Mouse (Mus musculus) induced T-regulatory cell, adult 2 months (primary cell): ENCODE measurements around the gene Zbtb17.

Experiments used
- DNase-seq: peaks from one replicate; pipeline ENCODE4 v3.0.0-alpha.2; 2012; ENCODE audit warnings: low read depth

The Zbtb17 gene

DNA sequence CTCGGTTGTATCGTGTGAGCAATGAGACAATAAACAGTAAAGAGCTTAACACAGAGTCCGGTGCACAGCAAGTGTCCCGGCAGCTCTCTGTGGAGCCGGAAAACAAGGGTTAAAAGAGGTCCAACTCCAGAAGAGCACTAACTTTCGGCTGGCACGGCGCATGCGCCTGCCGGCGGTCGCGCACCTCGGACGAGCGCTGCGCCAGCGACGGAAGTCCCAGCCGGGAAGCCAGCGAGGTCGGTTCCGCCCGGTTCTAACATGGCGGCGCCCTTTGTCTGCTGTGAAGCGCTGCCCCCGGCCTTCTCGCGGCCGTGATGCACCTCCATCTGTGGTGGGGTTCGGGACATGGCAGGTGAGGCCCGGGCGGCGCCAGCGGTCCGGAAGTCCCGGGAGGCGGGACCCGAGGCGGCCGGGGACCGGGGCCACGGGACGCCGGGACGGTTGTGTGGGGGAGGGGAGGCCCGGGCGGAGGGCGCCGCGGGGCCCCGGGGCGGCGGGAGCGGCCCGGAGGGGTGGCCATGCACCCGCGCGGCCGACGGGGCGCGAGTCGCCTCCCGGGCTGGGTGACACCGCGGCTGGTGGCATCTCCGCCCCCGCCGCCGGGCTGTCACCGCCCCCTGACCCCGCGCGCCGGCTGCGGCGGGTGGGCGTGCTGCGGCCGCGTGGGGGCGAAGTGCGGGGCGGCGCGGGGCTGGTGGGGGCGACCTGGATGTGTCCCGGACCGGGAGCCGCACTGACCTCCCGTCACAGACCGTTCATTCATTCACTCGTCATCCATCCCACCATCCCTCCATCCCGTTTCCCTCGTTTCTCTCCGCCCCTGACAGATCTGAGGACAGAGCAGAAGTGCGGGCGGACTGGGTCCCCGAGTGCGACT is at the start of gene Zbtb17:
Gene Zbtb17, plus strand, starts transcription at position 204 of the 877 bp plus-strand sequence.
- peak; percentile 94 for DNase-seq

DNA sequence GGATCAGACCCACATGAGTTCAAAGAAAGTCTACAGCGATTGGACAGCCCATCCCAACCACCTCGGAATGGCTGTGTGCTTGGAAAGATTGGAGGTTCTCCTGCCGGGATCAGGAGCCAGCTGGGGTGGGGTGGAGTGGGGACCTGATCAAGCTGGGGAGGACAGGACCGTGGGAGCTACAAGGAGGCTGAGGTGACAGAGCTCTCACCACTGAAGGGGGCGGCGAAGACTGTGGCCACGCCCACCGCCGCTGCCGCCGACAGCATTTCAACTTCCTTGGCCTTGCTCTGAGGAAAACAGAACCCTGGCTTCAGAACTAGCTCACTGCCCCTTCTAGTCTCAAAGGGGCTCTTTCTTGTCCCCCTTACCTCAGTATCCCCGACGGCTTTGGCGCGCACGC is 49.7 kb upstream of the Zbtb17 start:
- no peak for DNase-seq

DNA sequence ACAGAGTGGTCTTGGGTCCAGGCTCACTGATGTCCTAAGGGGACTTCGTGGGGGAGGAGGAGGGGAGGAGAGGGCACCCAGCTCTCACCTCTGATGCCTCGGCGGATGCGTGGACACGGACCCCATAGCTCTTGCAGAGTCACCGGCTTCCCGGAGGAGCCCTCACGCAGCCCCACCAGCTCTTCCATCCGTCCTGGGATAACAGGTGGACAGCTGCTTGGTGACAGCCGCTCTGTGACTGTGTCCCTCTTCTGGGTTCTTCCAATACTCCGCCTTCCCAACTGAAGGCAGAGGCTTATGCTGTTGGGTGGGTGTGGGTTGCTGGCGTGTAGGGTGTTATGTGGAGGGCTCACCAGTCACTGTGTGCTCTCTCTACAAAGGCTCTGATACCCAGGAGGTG is 46.6 kb upstream of the Zbtb17 start:
- no peak for DNase-seq

- no peak for DNase-seq
Observed at GRCm38 (mm10) chr4:141398545-141398944, 45.9 kb upstream of the Zbtb17 start, which contains the start of gene Clcnka. Gene Clcnka (minus strand): TSS chr4:141398724.

DNA sequence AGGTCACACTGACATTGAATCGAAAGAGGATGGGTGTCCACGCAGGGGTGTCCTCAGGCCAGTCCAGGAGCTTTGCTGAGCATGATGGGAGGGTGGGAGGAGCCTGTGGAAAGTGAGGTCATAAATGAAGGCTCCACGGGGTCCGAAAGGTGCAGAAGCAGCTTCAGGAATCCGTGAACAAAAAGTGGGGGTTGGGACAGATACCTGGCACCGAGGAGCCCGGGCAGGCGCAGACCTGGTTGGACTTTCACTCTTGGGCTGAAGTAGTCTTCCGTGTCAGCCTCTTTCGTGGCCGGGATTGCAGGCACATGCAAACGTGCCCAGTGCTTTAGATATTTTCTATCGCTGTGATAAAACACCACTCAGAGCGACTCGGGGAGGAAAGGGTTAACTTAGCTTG is 44.3 kb upstream of the Zbtb17 start:
- DNase-seq = no peak

DNA sequence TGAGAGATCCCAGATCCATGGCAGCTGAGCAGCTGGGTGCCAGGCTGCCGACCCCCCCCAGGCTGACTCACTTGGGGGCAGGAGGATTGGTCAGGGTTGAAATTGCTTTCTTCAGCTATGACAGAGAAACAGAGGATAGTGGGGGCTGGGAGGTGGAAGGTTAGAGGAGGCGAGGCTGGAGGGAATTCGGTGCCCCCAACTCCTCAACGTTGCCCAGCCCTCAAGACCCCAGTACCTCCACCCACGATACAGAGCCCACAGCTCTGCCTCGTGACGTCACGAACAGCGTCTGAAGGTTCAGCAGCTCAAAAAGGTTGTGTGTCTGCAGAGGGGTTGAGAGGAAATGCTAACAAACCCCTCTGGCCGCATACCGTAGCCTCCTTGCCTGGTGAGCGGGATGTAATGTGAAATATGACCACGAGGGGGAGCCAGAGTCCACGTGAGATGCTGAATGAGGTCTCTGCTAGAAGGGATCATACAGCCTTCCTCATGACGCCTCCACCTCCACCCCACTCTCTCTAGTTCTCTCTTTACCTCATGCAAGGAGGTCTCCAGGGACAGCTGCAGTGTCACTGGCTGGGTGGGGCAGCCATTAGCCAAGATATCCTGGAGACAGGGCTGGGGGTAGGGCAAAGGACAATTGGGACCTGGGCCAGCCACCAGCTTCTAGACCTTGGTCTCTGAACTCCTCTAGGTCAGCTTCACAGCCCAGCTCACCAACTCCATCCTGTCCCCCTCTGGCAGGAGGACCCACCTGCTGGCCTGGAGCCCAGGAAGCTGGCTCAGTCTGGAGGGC is 39.7 kb upstream of the Zbtb17 start:
- peak; percentile 90 for DNase-seq

GRCm38 (mm10) chr4:141405314-141405622 is 39.2 kb upstream of the Zbtb17 start:
- no peak for DNase-seq

DNA sequence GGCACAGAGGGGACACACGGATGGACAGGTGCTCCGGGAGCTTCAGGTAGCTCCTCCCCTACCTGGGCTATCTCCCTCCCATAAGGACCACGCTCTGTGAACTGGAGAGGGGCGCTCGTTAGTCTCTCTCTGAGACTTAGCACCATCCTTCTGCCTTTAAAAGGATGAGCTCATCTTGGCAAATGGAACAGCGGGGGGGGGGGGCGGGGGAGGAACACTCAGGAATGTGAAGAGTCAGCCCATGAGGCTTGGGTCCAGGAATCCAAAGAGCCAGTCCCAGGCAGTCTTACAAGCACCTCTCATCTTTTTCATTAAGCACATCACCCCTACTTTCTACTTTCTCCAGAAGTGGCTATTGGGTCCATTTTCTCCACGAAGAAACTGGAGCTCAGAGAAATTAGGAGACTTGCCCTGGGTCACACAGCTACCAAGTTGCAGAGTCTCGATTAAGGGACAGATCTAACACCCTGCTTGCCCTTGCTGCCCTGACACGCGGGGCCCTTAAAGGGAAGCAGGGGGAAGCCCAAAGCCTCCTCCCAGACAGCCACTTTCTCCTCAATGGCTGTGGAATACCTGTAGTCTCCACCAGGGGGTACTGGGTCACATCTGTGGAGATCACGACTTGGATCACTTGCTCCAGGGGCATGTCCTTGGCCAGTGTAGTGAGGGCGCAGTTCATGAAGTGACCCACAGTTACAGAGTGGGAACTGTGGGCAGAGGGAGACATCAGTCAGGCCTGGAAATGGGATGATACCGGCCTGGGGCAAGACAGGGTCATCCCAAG is 37.7 kb upstream of the Zbtb17 start:
- peak; percentile 82 for DNase-seq

- DNase-seq = no peak
Observed at GRCm38 (mm10) chr4:141408577-141408976, 35.9 kb upstream of the Zbtb17 start.

DNA sequence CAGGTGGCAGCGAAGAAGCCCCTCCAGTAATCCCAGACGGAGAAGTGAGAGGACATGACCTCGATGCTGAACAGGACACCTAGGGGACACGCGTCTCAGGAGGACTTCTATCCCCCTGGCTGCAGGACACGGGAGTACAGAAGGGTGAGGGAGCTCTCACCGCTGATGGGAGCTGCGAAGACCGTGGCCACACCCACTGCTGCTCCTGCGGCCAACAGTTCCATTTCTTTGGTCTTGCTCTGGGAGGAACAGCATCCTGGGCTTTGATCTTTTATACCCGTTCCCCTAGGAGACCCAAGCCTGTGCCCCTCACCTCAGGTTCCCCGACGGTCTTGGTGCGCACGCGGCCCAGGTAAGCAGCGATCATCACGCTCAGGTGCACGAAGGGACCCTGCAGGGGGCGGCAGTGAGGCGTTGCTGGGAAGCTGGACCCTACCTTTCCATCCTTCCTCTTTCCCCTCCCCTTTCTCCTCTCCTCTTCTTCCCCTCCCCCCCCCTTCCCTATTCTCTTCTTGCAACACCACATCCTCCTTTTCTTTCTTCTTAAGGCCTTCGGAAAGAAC is 32.9 kb upstream of the Zbtb17 start:
- peak; percentile 35 for DNase-seq

DNA sequence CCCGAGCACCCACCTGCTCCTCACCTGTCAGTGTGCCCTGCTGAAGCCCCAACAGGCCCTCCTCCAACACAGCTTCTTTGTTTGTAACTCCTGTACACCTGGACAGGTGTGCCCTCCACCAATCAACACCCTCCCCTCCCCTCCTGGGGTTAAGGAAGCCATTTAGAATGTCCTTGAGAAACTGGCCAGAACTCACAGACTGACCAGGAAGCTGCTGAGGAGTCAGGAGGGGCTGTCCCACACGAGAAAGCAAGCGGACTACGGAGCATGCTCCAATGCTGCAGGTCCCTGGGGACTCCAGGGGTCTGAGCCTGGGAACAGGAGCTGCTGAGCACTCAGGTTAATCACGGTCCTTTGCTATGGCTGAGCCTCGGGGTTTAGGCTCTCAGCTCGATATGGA is 28.5 kb upstream of the Zbtb17 start, which contains the start of gene Clcnkb:
Gene Clcnkb, minus strand, starts transcription at position 91 of the 400 bp plus-strand sequence.
- DNase-seq = no peak

DNA sequence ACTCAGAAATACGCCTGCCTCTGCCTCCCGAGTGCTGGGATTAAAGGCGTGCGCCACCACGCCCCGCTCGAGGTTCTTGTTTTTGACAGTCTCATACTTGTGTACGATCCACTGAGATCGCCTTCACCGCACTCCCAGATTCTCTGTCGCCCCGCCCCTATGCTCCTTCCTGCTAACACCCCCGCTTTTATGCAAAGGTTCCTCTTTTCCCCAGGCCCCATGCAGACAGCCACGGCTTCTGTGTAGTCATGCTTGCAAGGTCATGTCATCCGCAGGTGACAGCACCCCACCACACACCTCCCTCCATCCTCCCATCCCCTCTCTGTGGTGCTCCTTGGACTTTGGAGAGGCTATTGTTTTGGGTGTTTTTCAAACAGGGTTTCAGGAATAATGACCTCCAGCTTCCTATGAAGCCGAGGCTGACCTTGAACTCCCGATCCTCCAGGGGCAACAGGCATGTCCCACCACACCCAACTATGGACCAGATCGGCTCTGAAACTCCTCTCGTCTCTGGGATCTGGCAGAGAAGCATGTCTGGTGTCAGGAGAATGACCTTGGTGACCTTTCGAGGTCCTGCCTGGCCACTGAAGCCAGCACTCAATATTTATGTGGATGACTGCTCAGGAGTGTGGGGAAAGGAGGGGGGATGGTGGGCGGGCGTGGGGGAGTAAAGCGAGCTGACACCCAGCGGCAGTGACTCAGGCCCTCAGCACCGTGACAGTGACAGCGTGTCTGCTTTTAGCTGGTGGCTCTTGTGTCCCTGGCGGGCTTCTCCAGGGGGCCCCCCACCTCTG is 24.9 kb upstream of the Zbtb17 start:
- DNase-seq = peak; percentile 57

GRCm38 (mm10) chr4:141420192-141420829 is 24.1 kb upstream of the Zbtb17 start, which contains the start of gene Hspb7:
Gene Hspb7 (plus strand): TSS chr4:141420779.
- no peak for DNase-seq

DNA sequence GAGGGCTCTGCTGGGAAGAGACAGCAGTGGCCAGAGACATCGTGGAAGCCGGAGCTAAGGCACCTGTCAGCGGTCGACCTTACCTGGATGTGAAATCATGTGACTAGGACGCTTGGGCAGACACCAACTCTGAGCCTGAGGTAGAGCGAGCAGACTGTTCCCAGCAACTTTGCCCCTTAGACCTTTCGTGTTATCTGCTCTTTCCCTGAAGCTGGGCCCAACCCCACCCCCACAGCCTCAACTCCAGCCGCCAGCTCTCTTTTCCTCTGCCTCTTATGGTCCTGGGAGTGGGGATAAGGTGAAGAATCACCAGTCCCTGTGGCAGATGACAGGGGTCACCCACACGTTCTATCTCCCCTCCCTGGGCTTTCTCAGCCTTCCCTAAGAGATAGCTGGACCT is 23.6 kb upstream of the Zbtb17 start:
- no peak for DNase-seq

DNA sequence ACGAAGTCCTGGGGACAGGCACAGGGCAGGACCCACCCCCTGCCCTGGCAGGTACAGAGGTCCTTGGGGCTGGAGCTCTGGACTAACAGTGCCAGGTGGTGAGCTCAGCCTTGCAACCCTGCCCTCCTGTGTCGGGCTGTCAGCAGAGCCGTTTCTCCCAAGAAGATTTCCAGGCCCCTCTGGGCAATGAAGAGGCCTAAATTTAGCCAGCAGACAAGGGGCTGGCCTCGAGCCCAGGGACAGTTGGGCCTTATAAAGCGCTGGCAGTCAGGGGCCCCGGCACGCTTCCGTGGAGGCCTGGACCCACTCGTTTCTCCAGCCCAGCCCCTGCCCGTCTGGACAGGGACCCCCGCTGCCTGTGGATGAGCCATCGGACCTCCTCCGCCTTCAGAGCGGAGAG is 23.0 kb upstream of the Zbtb17 start:
- no peak for DNase-seq

DNA sequence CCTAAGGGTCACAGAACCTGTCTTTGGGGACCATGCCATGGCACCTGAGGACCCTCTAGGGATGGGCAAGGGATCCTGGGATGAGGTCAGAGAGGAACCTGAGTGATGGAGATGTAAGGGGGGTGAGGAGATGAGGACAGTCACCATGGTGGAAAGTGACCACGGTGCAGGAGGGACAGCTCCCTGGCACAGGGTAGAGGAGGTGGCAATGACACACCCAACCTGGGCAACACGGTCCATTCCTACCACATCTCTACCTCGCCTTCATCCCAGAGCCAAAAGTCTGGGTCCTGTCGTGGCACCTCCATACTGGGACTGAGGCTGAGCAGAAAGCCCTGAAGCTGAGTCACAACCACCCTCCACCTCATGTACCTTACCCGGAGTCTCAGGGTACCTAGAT is 21.6 kb upstream of the Zbtb17 start:
- DNase-seq = no peak

DNA sequence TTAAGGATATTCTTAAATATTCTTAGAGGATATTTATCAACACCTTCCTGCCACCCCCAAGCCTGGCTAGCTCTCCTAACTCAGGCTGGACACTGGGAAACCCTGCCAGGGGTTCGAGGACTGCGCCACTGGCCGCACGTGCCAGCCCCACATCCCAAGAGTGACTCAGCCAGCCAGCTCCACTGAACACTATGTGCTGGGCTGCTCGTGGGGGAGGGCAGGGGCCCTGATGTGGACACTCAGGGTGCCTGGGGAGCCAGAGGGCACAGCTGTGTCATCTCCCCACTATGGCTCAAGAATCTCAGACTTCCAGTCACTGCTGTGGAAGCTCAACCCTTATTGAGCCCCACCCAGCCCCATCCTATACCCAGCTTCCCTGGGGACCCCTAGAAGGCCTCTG is 21.2 kb upstream of the Zbtb17 start:
- no peak for DNase-seq

GRCm38 (mm10) chr4:141423691-141424431 is 20.6 kb upstream of the Zbtb17 start:
- no peak for DNase-seq

- DNase-seq = peak; percentile 87
Observed at GRCm38 (mm10) chr4:141425484-141426479, 18.7 kb upstream of the Zbtb17 start.
